Mouse (Mus musculus) skeletal muscle tissue, postnatal 0 days (tissue): ENCODE data around the gene Mcmbp. TPM values are rescaled to one million over a fixed set of nuclear protein-coding genes. Genes with fewer than 3 reads are reported as not detected.

Experiments
- polyA plus RNA-seq: library from polyadenylated mRNA; unstranded; fragments of >200 nt; fragmentation: Nextera tagmentation; extraction: Ambion mirVana; gene quantifications from 2 replicates; pipeline ENCODE4 v1.2.1, GENCODE M21; 2015

The Mcmbp gene
- 23.1 and 24.3 TPM in 2 replicates for polyA plus RNA-seq

DNA sequence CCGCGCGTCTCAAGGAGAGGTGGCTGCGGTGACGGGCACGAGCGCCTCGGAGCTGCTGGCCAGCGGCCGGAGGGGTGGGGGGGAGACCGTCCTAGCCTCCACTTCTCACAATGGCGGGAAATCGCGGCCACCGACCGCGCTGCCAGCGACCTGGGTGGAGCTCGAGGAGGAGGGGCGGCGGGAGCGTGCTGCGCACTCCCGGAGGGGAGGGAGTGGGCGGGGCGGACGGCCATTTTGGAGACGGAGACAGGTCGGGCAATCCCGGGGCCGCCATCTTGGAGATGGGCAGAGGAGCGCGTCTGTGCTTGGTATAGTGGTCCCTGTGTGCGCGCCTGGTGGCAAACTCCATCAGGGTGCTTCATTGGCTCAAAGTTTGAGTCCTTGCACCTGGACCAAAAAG lies at the start of gene Mcmbp:
Gene Mcmbp, minus strand, starts transcription at position 162 of the 400 bp plus-strand sequence.

DNA sequence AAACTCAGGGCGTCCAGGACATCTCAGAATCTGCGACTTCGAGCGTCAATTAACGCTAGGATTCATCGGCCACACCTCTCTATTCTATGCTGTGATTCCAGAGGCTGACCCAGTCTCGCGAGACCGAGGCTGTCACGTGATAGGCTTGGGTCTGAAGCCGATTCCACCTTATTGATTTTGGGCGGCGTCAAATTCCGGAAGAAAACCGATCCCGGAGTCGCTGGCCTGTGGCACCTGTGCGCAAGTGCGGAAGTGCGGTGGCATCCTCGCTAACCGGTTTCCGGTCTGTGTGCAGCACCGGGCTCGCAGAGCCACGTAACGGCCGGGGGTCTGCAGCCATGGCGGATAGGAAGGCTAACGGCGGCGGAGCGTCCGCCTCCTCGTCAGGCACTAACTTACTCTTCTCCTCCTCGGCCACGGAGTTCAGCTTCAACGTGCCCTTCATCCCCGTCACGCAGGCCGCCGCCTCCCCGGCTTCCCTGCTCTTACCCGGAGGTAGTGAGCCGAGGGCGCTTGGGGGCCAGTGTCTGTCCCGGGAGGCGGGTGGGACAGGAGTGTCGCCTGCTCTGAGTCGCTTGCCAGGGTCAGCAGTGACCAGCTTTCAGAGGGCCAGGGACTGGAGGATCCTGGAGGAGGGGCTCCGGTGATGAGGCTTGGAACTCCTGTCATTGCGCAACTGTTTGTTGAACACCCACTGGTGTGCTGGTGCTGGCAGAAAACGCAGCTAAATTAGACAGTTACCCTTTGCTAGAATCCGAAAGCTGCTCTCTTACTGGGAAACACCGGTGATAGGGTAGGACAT lies 4.6 kb upstream of the Mcmbp start, which contains the start of gene Sec23ip:
Gene Sec23ip, plus strand, starts transcription at position 260 of the 802 bp plus-strand sequence.

Other genes starting within 250 kb of the Mcmbp start
- gene Bag3, start 216.9 kb downstream of the Mcmbp start, polyA plus RNA-seq, result 31.3 and 36.2 TPM in 2 replicates
- 5.5 and 5.9 TPM in 2 replicates for gene Inpp5f, start 129.2 kb downstream of the Mcmbp start, polyA plus RNA-seq
- gene Sec23ip, start 4.4 kb upstream of the Mcmbp start, polyA plus RNA-seq, result 15.7 and 17.3 TPM in 2 replicates